Mouse (Mus musculus): Measurements from ENCODE around the gene Accsl.

GRCm38 (mm10) chr2:93811812-93812211 is 57.1 kb downstream of the Accsl start:
- peak; percentile 76; the same call in 1 of the 2 replicates for TF ChIP-seq CTCF (IDR thresholded peaks at IDR 0.05; ENCODE audit: extremely low read depth, insufficient read depth, insufficient read length, insufficient replicate concordance)
- no peak for TF ChIP-seq POLR2A (IDR thresholded peaks at IDR 0.05; ENCODE audit: low read depth, low read length)
